Mouse (Mus musculus): ENCODE measurements around the gene Zp2. TPM values are rescaled to one million over a fixed set of nuclear protein-coding genes. Genes with fewer than 3 reads are reported as not detected.

The Zp2 gene
- polyA plus RNA-seq, 1 experiment = not detected

DNA sequence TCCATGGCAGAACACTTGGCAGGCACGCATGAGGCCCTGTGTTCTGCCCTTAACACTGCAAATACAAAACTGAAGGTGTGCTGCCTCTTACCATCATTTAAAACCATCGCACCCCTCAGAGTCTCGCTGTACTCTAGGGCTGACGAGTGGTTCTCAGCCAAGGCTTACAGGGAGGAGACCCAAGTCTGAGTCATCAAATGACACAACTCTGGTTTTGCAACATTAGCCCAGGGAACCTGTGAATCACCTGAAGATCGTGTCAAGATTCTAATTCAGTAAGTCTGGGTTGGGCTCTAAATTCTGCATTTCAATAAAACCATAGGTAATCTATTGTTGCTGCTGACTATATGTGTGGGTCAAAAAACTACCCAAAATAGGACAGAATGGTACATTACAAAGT, 35.5 kb upstream of the Zp2 start:
- TF ChIP-seq CTCF (IDR thresholded peaks at IDR 0.05; ENCODE audit: control insufficient read depth, insufficient read depth, low read length) = no peak
- no peak for TF ChIP-seq POLR2A (IDR thresholded peaks at IDR 0.05; ENCODE audit: borderline replicate concordance, control insufficient read depth, low read depth, low read length)
- Histone ChIP-seq H3K4me3 (replicated peaks; ENCODE audit: control insufficient read depth, low read depth, low read length) (no peak overlapping the region), H3K27ac (ENCODE audit: control insufficient read depth, insufficient read depth, low read depth, low read length, poor library complexity) (no peak overlapping the region), H3K4me1 (ENCODE audit: control insufficient read depth, insufficient read depth, low read length) (no peaks in the 10 kb centered on the region)
- WGBS = 73% methylated on average over 5 of the region's 5 CpGs

DNA sequence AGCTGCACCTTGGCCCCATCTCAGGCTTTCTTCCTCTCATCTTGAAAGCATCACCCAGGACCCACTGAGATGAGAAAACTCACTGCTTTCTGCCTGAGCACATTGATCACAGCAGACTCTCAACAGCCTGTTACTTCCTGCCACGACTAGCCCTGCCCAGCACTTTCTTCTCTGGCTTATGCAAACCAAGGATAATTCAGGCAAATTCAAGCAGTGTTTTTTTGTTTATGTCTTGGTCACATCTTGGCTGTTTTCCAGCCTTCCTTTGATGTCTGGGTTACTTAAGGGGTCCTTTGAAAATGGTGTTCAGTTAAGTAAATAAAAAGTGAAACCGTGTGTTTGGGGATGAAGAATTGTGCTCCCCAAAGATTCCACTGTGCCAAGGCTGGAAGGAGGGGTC, 33.8 kb upstream of the Zp2 start:
- WGBS = 20% methylated on average over 2 of the region's 2 CpGs
- Histone ChIP-seq H3K27ac (ENCODE audit: control insufficient read depth, insufficient read depth, low read depth, low read length, poor library complexity) (no peak overlapping the region), H3K4me1 (ENCODE audit: control insufficient read depth, insufficient read depth, low read length) (no peaks in the 10 kb centered on the region), H3K4me3 (replicated peaks; ENCODE audit: control insufficient read depth, low read depth, low read length) (no peak overlapping the region)
- TF ChIP-seq POLR2A (IDR thresholded peaks at IDR 0.05; ENCODE audit: borderline replicate concordance, control insufficient read depth, low read depth, low read length) (no peak), CTCF (IDR thresholded peaks at IDR 0.05; ENCODE audit: control insufficient read depth, insufficient read depth, low read length) (no peak)

DNA sequence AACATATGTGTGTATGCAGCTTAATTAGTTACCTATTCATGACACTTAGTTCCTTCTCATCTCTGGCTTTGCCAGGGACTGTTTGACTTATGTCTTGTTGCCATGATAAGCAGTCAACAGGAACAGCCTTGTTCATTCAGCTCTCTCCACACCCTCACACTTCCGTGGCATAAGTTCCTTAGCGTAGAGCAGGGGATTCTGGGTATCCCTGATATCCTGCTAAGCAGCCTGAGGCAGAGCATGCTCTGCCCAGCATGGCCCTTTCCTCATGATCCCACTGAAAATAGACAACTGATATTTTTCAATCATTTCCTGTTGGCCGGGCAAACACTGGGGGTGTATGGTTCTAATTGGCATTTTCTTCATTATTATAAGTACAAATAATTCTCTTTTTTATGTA, 32.5 kb upstream of the Zp2 start:
- Histone ChIP-seq H3K27ac (ENCODE audit: control insufficient read depth, insufficient read depth, low read depth, low read length, poor library complexity) (no peak overlapping the region), H3K4me1 (ENCODE audit: control insufficient read depth, insufficient read depth, low read length) (no peaks in the 10 kb centered on the region), H3K4me3 (replicated peaks; ENCODE audit: control insufficient read depth, low read depth, low read length) (no peak overlapping the region)
- 76% methylated on average over 3 of the region's 3 CpGs for WGBS
- TF ChIP-seq CTCF (IDR thresholded peaks at IDR 0.05; ENCODE audit: control insufficient read depth, insufficient read depth, low read length) (no peak), POLR2A (IDR thresholded peaks at IDR 0.05; ENCODE audit: borderline replicate concordance, control insufficient read depth, low read depth, low read length) (no peak)

DNA sequence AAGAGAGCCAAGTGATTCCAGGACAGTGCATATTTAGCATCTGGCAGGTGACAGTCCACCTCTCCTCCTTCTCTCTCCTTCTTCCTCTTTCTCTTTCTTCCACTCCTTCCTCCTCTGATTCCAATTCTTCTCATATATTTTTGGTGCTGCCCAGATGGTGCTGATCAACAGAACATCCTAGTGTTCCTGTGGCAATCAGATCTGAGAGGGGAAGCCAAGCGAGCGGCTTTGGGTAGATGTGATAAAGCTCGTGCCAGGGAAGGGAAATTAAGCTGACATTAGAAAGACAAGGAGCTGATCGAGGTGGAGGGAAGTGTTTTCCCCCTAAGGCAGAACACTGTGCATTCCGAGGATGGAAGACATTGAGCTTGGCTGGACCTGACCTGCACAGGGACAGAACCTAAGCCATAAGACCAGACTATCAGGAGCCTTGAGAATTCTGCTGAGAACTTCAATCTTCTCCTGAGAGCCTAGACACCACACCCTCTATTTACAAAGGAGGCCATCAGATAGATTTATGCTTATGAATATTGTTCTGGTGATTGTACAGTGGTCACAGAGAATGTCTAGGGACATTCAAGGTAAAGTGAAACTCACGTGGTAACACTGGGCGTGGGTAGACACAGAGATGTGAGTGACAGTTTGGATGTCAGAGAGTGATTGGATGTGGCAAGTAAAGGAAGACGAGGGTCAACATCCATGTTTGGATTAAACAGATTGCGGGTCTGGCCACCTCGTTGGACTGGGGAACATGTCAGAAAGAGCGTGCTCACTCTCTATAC, 29.8 kb upstream of the Zp2 start:
- H3K4me1 ChIP-seq (ENCODE audit: control insufficient read depth, insufficient read depth, low read length) = no peaks in the 10 kb centered on the region
- no peak overlapping the region for H3K4me3 ChIP-seq (replicated peaks; ENCODE audit: control insufficient read depth, low read depth, low read length)
- 76% methylated on average over 11 of the region's 11 CpGs for WGBS
- no peak overlapping the region for H3K27ac ChIP-seq (ENCODE audit: control insufficient read depth, insufficient read depth, low read depth, low read length, poor library complexity)
- no peak for TF ChIP-seq POLR2A (IDR thresholded peaks at IDR 0.05; ENCODE audit: borderline replicate concordance, control insufficient read depth, low read depth, low read length)
- TF ChIP-seq CTCF (IDR thresholded peaks at IDR 0.05; ENCODE audit: control insufficient read depth, insufficient read depth, low read length) = no peak

DNA sequence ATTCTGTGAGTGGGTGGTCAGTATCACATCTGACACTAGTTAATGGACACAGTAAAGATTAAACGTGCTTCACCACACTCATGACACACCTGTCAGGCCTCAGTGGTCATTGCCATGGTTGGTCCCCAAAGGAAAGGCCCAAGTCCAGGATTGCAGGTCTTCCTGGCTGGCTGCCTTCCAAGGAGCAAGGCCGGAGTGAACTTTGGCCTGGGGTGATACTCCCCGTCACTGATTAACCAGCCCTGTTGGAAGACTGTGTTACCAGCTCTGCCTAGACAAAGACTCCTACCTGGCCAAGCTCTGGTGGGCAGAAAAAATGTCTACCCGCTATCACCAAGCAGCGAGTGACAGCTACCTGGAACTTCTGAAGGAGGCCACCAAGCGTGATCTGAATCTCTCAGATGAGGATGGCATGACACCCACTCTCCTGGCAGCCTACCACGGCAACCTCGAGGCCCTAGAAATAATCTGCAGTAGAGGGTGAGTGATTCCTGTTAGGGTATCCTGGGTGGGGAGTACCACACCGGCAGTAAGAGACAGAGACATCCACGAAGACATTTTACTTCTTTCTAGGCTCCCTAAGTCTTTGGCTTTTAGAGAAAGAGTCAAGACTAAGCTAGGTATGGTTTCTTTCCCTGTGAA, 28.6 kb upstream of the Zp2 start, which contains the start of gene Anks4b:
Gene Anks4b, plus strand, starts transcription at position 256 of the 642 bp plus-strand sequence.
- Histone ChIP-seq H3K4me3 (replicated peaks; ENCODE audit: control insufficient read depth, low read depth, low read length) (no peak within 1 kb of the TSS), H3K4me1 (ENCODE audit: control insufficient read depth, insufficient read depth, low read length) (no peaks in the 10 kb centered on the region), H3K27ac (ENCODE audit: control insufficient read depth, insufficient read depth, low read depth, low read length, poor library complexity) (no peak within 1 kb of the TSS)
- TF ChIP-seq POLR2A (IDR thresholded peaks at IDR 0.05; ENCODE audit: borderline replicate concordance, control insufficient read depth, low read depth, low read length) = no peak
- TF ChIP-seq CTCF (IDR thresholded peaks at IDR 0.05; ENCODE audit: control insufficient read depth, insufficient read depth, low read length) = no peak
- WGBS = 75% methylated on average over 10 of the region's 10 CpGs

DNA sequence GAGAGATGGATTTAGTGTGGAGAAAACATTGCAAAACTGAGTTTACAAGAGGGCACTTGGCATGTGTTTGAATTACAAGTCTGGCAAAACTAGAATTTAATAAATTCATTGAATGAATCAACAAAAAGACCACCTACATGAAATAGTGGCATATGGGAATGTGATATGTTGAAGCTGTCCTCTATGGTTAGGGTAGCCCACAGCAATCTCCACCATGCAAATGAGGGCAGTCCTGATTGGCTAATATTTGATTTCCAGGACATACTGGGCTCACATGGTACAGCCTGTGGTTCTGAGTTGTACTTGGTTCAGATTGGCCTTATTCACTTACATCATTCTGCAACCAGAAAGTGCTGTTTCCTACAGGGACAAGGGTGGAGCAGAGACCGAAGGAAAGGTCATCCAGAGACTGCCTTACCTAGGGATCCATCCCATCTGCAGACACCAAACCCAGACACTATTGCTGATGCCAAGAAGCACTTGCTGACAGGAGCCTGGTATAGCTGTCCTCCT, 27.2 kb upstream of the Zp2 start:
- Histone ChIP-seq H3K4me3 (replicated peaks; ENCODE audit: control insufficient read depth, low read depth, low read length) (no peak overlapping the region), H3K27ac (ENCODE audit: control insufficient read depth, insufficient read depth, low read depth, low read length, poor library complexity) (no peak overlapping the region), H3K4me1 (ENCODE audit: control insufficient read depth, insufficient read depth, low read length) (no peaks in the 10 kb centered on the region)
- WGBS = 77% methylated on average over 1 of the region's 1 CpGs
- TF ChIP-seq POLR2A (IDR thresholded peaks at IDR 0.05; ENCODE audit: borderline replicate concordance, control insufficient read depth, low read depth, low read length) = no peak
- no peak for TF ChIP-seq CTCF (IDR thresholded peaks at IDR 0.05; ENCODE audit: control insufficient read depth, insufficient read depth, low read length)

DNA sequence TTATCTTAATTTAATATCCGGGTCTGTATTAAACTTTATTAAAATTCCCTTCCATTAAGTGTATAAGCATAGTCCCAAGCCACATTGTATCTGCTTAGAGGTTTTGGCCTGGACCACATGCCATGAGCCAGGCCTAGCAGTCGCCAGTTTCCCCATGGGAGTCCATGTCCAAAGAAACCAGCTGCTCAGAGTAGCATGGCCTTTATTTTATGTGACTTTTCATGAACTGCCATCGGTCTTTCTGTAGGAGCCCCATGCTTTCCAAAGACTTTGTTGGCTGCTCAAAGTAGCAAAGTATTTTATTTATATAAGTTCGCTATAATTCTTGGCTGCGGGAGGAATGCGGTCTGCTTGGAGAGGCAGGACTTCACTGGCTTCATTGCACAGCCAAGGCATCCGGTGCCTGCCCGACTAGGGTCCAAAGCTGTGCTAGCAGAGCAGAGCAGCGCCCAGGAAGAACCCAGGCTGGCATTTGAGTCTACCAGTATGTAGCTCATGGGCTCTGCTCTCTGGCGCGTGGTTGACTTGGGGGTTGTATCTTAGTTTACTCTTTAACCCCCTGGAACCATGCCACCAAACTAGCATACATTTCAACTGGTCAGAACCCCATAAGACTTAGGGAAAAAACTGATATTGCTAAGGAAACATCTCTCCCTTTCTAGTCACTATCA, 18.6 kb upstream of the Zp2 start:
- no peak for TF ChIP-seq POLR2A (IDR thresholded peaks at IDR 0.05; ENCODE audit: borderline replicate concordance, control insufficient read depth, low read depth, low read length)
- TF ChIP-seq CTCF (IDR thresholded peaks at IDR 0.05; ENCODE audit: control insufficient read depth, insufficient read depth, low read length) = no peak
- H3K4me3 ChIP-seq (replicated peaks; ENCODE audit: control insufficient read depth, low read depth, low read length) = no peak overlapping the region
- no peaks in the 10 kb centered on the region for H3K4me1 ChIP-seq (ENCODE audit: control insufficient read depth, insufficient read depth, low read length)
- H3K27ac ChIP-seq (ENCODE audit: control insufficient read depth, insufficient read depth, low read depth, low read length, poor library complexity) = no peak overlapping the region
- WGBS = 87% methylated on average over 11 of the region's 11 CpGs

DNA sequence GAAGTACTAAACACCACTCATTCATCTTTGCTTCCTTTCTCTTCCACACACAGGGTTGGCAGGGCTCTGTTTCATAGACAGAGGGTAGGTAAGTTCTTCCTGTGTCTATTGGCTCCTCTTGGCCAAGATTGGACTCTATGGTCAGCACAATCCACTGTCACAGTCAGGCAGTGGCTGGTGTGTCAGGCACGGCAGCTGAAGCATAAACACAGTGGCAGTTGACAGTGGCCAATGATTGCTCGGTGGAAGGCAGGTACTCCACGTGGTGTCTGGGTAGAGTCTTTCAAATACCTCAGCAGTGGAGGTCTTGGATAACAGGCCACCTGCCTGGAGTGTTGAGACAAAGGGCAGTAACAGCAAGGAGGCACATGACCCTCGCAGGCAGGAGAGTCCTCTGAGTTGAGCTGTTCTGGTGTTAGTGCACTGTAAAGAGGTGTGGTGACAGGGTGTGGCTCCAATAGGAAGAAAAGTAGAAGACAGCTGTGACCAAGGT, 13.1 kb upstream of the Zp2 start:
- TF ChIP-seq CTCF (IDR thresholded peaks at IDR 0.05; ENCODE audit: control insufficient read depth, insufficient read depth, low read length) (no peak), POLR2A (IDR thresholded peaks at IDR 0.05; ENCODE audit: borderline replicate concordance, control insufficient read depth, low read depth, low read length) (no peak)
- WGBS = 53% methylated on average over 4 of the region's 4 CpGs
- Histone ChIP-seq H3K4me1 (ENCODE audit: control insufficient read depth, insufficient read depth, low read length) (no peaks in the 10 kb centered on the region), H3K4me3 (replicated peaks; ENCODE audit: control insufficient read depth, low read depth, low read length) (no peak overlapping the region), H3K27ac (ENCODE audit: control insufficient read depth, insufficient read depth, low read depth, low read length, poor library complexity) (no peak overlapping the region)
